Mouse (Mus musculus) midbrain, embryonic 14.5 days (tissue): ENCODE measurements at regions not wholly inside any gene's neighbourhood (a gene's known extent, or its start where the extent isn't known, plus 50 kb on each side); places are given as distances from the start of the nearest gene placed in this dataset.

Experiments
- ATAC-seq: fragments of 200-750 bp; cut with Nextera tagmentation; 2 replicates; pipeline ENCODE4 v1.8.0; 2017; ENCODE audit warnings: moderate number of reproducible peaks, moderate library complexity; ENCODE audit not compliant: low FRiP score, low TSS enrichment
- DNase-seq: peaks from one replicate; pipeline ENCODE4 v3.0.0-alpha.2; 2015
- H3K27ac ChIP-seq: fragments of 300-500 bp; sonication (generic); replicated peaks from 2 replicates; pipeline ENCODE4 v1.5.1; 2014; ENCODE audit warnings: mild to moderate bottlenecking, low read depth, low read length, moderate library complexity
- H3K27me3 ChIP-seq: fragments of 300-500 bp; sonication (generic); 2 replicates; pipeline ENCODE4 v1.6.1; 2014; ENCODE audit warnings: low read length, control low read depth, mixed read lengths; ENCODE audit not compliant: control insufficient read depth, insufficient read depth
- H3K36me3 ChIP-seq: fragments of 300-500 bp; sonication (generic); 2 replicates; pipeline ENCODE4 v1.6.1; 2014; ENCODE audit warnings: low read length, control low read depth; ENCODE audit not compliant: control insufficient read depth, insufficient read depth
- H3K4me1 ChIP-seq: fragments of 300-500 bp; sonication (generic); 2 replicates; pipeline ENCODE4 v1.6.1; 2014; ENCODE audit warnings: mild to moderate bottlenecking, antibody characterized with exemption, low read length, control low read depth; ENCODE audit not compliant: control insufficient read depth, insufficient read depth
- H3K4me2 ChIP-seq: fragments of 300-500 bp; sonication (generic); 2 replicates; pipeline ENCODE4 v1.6.1; 2014; ENCODE audit warnings: mild to moderate bottlenecking, low read length, moderate library complexity
- H3K4me3 ChIP-seq: fragments of 300-500 bp; sonication (generic); replicated peaks from 2 replicates; pipeline ENCODE4 v1.5.1; 2014; ENCODE audit warnings: low read depth, low read length
- H3K9ac ChIP-seq: fragments of 300-500 bp; sonication (generic); replicated peaks from 2 replicates; pipeline ENCODE4 v1.6.1; 2014; ENCODE audit warnings: mild to moderate bottlenecking, low read length, moderate library complexity
- H3K9me3 ChIP-seq: fragments of 300-500 bp; sonication (generic); 2 replicates; pipeline ENCODE4 v1.6.1; 2016; ENCODE audit warnings: low read length, control low read depth, mixed read lengths; ENCODE audit not compliant: control insufficient read depth
- WGBS: fragments of 180-500 bp; shearing (Covaris S2); extraction: QIAGEN DNeasy Blood & Tissue Kit; methylation state at CpG from one replicate; pipeline ENCODE4 v1.1.7; 2014; 5-methylcytosine and 5-hydroxymethylcytosine counted together

- Histone ChIP-seq H3K4me1 (no peaks in the 10 kb centered on the region), H3K4me2 (no peak overlapping the region), H3K36me3 (no peaks in the 10 kb centered on the region), H3K27me3 (no peaks in the 10 kb centered on the region), H3K9ac (no peak overlapping the region), H3K4me3 (no peak overlapping the region), H3K27ac (no peak overlapping the region), H3K9me3 (no peaks in the 10 kb centered on the region)
- 85% methylated on average over 2 of the region's 2 CpGs for WGBS
- ATAC-seq (no peak), DNase-seq (no peak)
These were observed 164.9 kb upstream of the Gypa start for GRCm38 (mm10) chr8:80328676-80329075.

DNA sequence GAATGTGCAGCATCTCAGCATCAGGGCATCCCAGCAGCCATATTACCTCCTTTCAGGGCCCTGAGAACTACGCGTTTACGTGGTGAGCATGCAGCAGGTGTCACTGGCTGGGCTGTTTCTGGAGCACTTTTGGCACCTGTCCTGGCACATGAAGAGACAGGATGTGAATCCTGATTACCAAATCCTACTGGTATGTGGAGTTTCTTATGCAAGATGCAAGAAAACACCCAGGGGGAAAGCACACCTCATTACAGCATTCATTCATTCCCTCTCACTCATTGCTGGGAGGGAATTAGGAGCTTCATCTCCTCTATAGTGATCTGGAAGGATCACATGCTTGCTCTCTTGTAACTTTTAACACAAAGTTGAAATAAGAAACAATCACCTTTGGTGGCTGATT, 167.7 kb upstream of the Gypa start:
- WGBS = 93% methylated on average over 3 of the region's 3 CpGs
- H3K4me2 ChIP-seq = no peak overlapping the region
- no peak overlapping the region for H3K9ac ChIP-seq
- H3K9me3 ChIP-seq = no peaks in the 10 kb centered on the region
- no peaks in the 10 kb centered on the region for H3K4me1 ChIP-seq
- DNase-seq = no peak
- H3K27me3 ChIP-seq = no peaks in the 10 kb centered on the region
- ATAC-seq = no peak
- no peaks in the 10 kb centered on the region for H3K36me3 ChIP-seq
- no peak overlapping the region for H3K27ac ChIP-seq
- no peak overlapping the region for H3K4me3 ChIP-seq

GRCm38 (mm10) chr8:80325132-80325531, 168.4 kb upstream of the Gypa start:
- Histone ChIP-seq H3K9ac (no peak overlapping the region), H3K27ac (no peak overlapping the region), H3K27me3 (no peaks in the 10 kb centered on the region), H3K36me3 (no peaks in the 10 kb centered on the region), H3K4me1 (no peaks in the 10 kb centered on the region), H3K4me2 (no peak overlapping the region), H3K9me3 (no peaks in the 10 kb centered on the region), H3K4me3 (no peak overlapping the region)
- 76% methylated on average over 4 of the region's 4 CpGs for WGBS
- ATAC-seq = no peak
- DNase-seq = no peak

- Histone ChIP-seq H3K36me3 (no peaks in the 10 kb centered on the region), H3K4me3 (no peak overlapping the region), H3K9ac (no peak overlapping the region), H3K27me3 (peaks cover 5% of the 10 kb centered on the region; the same call in 1 of the 2 replicates), H3K4me2 (no peak overlapping the region), H3K27ac (no peak overlapping the region), H3K9me3 (no peaks in the 10 kb centered on the region), H3K4me1 (peaks cover 13% of the 10 kb centered on the region)
- DNase-seq (peak; percentile 10), ATAC-seq (no peak)
- 60% methylated on average over 6 of the region's 6 CpGs for WGBS
These were observed 175.2 kb upstream of the Gypa start for GRCm38 (mm10) chr8:80318231-80318870.

GRCm38 (mm10) chr8:80315371-80315770, 178.2 kb upstream of the Gypa start:
- Histone ChIP-seq H3K36me3 (no peaks in the 10 kb centered on the region), H3K9me3 (no peaks in the 10 kb centered on the region), H3K27ac (0 out of 2 replicates have a peak overlapping the region, but pooled peaks have one; percentile 20), H3K4me1 (peaks cover 13% of the 10 kb centered on the region), H3K4me3 (peak overlapping the region; percentile 17), H3K27me3 (peaks cover 5% of the 10 kb centered on the region; the same call in 1 of the 2 replicates), H3K9ac (no peak overlapping the region; the same call in 1 of the 2 replicates), H3K4me2 (peak overlapping the region; percentile 48)
- ATAC-seq (peak; percentile 79), DNase-seq (peak; percentile 82)
- WGBS = 1% methylated on average over 13 of the region's 13 CpGs

DNA sequence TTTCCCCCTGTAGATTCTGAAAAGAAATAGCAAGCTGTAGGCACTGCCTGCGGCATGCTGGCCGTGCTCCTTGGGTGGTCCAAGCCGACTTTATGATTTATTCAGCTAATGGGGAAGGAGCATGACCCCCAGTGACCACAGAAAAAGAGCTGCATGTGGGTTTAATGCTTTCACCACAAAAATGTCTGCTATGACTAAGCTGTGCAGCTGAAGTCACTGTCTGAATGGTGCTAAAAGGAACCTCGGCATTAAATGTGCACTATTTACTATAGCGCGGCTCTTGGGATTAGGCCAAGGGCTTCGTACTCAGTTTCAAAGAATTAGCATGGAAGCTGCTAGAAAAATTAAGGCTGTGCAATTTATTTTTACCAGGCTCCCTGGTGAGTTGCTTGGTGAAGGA, 178.8 kb upstream of the Gypa start:
- H3K4me2 ChIP-seq = peak overlapping the region; percentile 48
- DNase-seq (peak; percentile 72), ATAC-seq (peak; percentile 55)
- 0% methylated on average over 7 of the region's 7 CpGs for WGBS
- H3K9me3 ChIP-seq = no peaks in the 10 kb centered on the region
- peaks cover 13% of the 10 kb centered on the region for H3K4me1 ChIP-seq
- H3K27ac ChIP-seq = 0 out of 2 replicates have a peak overlapping the region, but pooled peaks have one; percentile 27
- H3K36me3 ChIP-seq = no peaks in the 10 kb centered on the region
- no peak overlapping the region for H3K9ac ChIP-seq
- H3K27me3 ChIP-seq = peaks cover 5% of the 10 kb centered on the region; the same call in 1 of the 2 replicates
- H3K4me3 ChIP-seq = peak overlapping the region; percentile 17; the same call in 1 of the 2 replicates

DNA sequence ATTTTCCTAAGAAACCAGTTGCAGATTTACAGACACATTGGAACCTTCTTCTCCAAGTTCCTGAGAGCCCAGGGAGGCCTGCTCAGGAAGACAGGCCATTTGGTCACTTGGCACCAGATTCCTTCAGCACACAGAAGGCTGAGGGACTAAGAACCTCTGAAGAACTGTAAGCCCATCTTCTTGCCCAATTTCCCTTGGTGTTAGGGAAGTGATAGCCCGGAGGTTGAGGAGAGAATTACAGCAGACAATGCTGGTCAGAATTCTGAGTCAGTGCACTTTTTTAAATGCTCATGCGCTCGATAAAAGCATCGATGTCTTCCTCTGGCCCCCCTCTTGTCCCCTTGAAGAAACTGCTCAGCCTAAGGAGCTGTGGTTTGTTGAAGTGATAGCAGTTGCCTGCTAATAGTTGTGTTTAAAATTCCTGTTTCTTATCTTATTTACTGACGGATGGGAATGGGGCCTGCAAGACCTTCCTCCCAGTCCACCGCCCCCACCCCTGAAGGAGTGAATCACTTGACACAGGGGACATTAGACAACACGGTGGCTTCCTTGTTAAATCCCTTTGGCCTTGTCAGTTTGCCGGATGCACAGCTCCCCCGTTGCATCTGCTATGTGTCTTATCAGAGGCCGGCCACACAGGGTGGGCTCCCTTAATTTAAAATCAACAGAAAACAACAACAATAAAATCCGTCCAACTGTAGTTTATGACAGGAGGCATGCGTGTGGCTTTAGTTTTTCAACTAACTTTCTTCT, 179.5 kb upstream of the Gypa start:
- no peaks in the 10 kb centered on the region for H3K9me3 ChIP-seq
- H3K4me2 ChIP-seq = no peak overlapping the region
- peak; percentile 25 for DNase-seq
- no peaks in the 10 kb centered on the region for H3K36me3 ChIP-seq
- H3K9ac ChIP-seq = no peak overlapping the region
- no peak overlapping the region for H3K27ac ChIP-seq
- H3K27me3 ChIP-seq = peaks cover 5% of the 10 kb centered on the region; the same call in 1 of the 2 replicates
- H3K4me3 ChIP-seq = no peak overlapping the region
- no peak; the same call in 1 of the 2 replicates for ATAC-seq
- WGBS = 32% methylated on average over 12 of the region's 12 CpGs
- H3K4me1 ChIP-seq = peaks cover 13% of the 10 kb centered on the region

GRCm38 (mm10) chr8:80307761-80308160, 185.8 kb upstream of the Gypa start:
- ATAC-seq = no peak
- 80% methylated on average over 4 of the region's 4 CpGs for WGBS
- no peaks in the 10 kb centered on the region for H3K4me1 ChIP-seq

More at GRCm38 (mm10) chr8:80307761-80308160, 185.8 kb upstream of the Gypa start:
- no peak overlapping the region for H3K4me2 ChIP-seq
- no peaks in the 10 kb centered on the region for H3K27me3 ChIP-seq
- no peaks in the 10 kb centered on the region for H3K9me3 ChIP-seq
- H3K27ac ChIP-seq = no peak overlapping the region
- H3K9ac ChIP-seq = no peak overlapping the region
- DNase-seq = no peak
- H3K4me3 ChIP-seq = no peak overlapping the region
- H3K36me3 ChIP-seq = no peaks in the 10 kb centered on the region
